ENCODE assay signal across 27 mouse cellular contexts in the genomic region with DNA sequence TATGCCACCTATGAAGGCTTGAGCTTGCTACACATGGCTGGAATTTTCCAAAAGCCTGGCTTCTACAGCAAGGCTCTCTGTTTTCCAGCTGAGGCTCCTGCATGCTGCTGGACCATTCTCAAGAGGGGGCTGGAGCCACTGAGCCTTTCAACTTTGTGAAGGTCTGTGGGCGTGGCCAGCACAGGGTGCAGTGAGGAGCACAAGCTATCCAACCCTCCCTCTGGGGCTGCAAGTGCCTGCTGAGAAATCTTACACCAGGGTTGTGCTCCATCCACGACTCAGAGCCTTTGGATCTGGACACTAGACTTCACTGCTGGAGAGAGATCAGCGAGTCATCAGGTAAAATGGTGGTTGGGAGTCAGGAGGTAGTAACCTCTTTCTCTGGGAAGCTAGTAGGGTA. TPM values are rescaled to one million over a fixed set of nuclear protein-coding genes. Genes with fewer than 3 reads are reported as not detected.
DNase-seq lines count a peak whose midpoint lies in the region; ATAC-seq lines count a peak whose summit lies in the region.
"Had no signal": no experiment of that assay in that cellular context is flagged by ENCODE, and none has a peak within 500 bp of the region (broad histone marks: within the 10 kb centered on the region; RNA-seq: fewer than 3 reads in every experiment).

A gene (plus strand): TSS at position 218 of the 400 bp plus-strand sequence.

- H3K27me3 ChIP-seq in midbrain, embryonic 11.5 days (ENCODE audit: control insufficient read depth, insufficient read depth, low read length), result no peaks in the 10 kb centered on the region
- no peaks in the 10 kb centered on the region for H3K27me3 ChIP-seq in midbrain, embryonic 15.5 days (replicated peaks)
- H3K27me3 ChIP-seq: embryonic facial prominence, embryonic 13.5 days; hindbrain, embryonic 12.5 days; midbrain, embryonic 12.5 days; neural tube, embryonic 13.5 days had no signal

- DNase-seq in embryo, embryonic 10.5 days (ENCODE audit: low spot score), result peak; percentile 9
- no peak for DNase-seq in embryo, embryonic 11 days
- DNase-seq in midbrain, embryonic 11.5 days (ENCODE audit: low spot score, missing footprints), result peak; percentile 79
- peak; percentile 24 for DNase-seq in adrenal gland, adult 8-10 months
- peak; percentile 2 for DNase-seq in retina, postnatal 1 day
- DNase-seq: B cell, adult 2 months; cerebellum, adult 11-12 months; cerebellum, postnatal 25 days; forebrain, postnatal 0 days; heart, postnatal 10 days; kidney, adult 18-20 months; lung, adult 2 months; lung, postnatal 4 days; right cerebral cortex, postnatal 4 days; thymus, adult 2 months had no signal

- no peak for ATAC-seq in midbrain, embryonic 11.5 days (ENCODE audit: low FRiP score)
- ATAC-seq in midbrain, embryonic 15.5 days (replicated peaks), result no peak
- ATAC-seq in megakaryocyte-erythroid progenitor cell, adult 5-6 weeks (replicated peaks; ENCODE audit: low FRiP score, low TSS enrichment, poor library complexity, severe bottlenecking), result no peak
- ATAC-seq: activated CD4-positive, CD25-positive, alpha-beta regulatory T cell, adult 4 months; forebrain, postnatal 0 days had no signal

- H3K4me2 ChIP-seq in midbrain, embryonic 11.5 days, result no peak within 1 kb of the TSS
- H3K4me2 ChIP-seq in midbrain, embryonic 15.5 days, result no peak within 1 kb of the TSS
- H3K4me2 ChIP-seq: embryonic facial prominence, embryonic 13.5 days; hindbrain, embryonic 12.5 days; liver, embryonic 11.5 days; midbrain, embryonic 12.5 days; neural tube, embryonic 13.5 days had no signal

- no peak within 1 kb of the TSS for H3K9ac ChIP-seq in midbrain, embryonic 11.5 days (ENCODE audit: low read length)
- H3K9ac ChIP-seq in midbrain, embryonic 15.5 days, result no peak within 1 kb of the TSS
- H3K9ac ChIP-seq: embryonic facial prominence, embryonic 13.5 days; forebrain, postnatal 0 days; hindbrain, embryonic 12.5 days; midbrain, embryonic 12.5 days; neural tube, embryonic 13.5 days had no signal

- H3K27ac ChIP-seq in midbrain, embryonic 11.5 days (ENCODE audit: low read depth, low read length), result no peak within 1 kb of the TSS
- H3K27ac ChIP-seq in midbrain, embryonic 15.5 days, result no peak within 1 kb of the TSS
- H3K27ac ChIP-seq: embryonic facial prominence, embryonic 13.5 days; heart, embryonic 10.5 days; hindbrain, embryonic 12.5 days; midbrain, embryonic 12.5 days; neural tube, embryonic 13.5 days had no signal

- WGBS in midbrain, embryonic 11.5 days, result 30% methylated on average over 3 of the region's 3 CpGs
- 44% methylated on average over 3 of the region's 3 CpGs for WGBS in midbrain, embryonic 15.5 days

- H3K4me1 ChIP-seq in midbrain, embryonic 11.5 days (ENCODE audit: control insufficient read depth, insufficient read depth, low read length), result peaks cover 16% of the 10 kb centered on the region
- peaks cover 3% of the 10 kb centered on the region; the same call in 1 of the 2 replicates for H3K4me1 ChIP-seq in midbrain, embryonic 15.5 days

- H3K36me3 ChIP-seq in midbrain, embryonic 11.5 days (ENCODE audit: control insufficient read depth, insufficient read depth, low read length), result no peaks in the 10 kb centered on the region
- no peaks in the 10 kb centered on the region for H3K36me3 ChIP-seq in midbrain, embryonic 15.5 days (replicated peaks)
- H3K36me3 ChIP-seq: embryonic facial prominence, embryonic 13.5 days; heart, embryonic 10.5 days; hindbrain, embryonic 12.5 days; midbrain, embryonic 12.5 days; neural tube, embryonic 13.5 days had no signal

- no peak within 1 kb of the TSS for H3K4me3 ChIP-seq in midbrain, embryonic 11.5 days (ENCODE audit: low read depth, low read length)
- H3K4me3 ChIP-seq in midbrain, embryonic 15.5 days, result no peak within 1 kb of the TSS
- H3K4me3 ChIP-seq: embryonic facial prominence, embryonic 13.5 days; heart, embryonic 10.5 days; hindbrain, embryonic 12.5 days; midbrain, embryonic 12.5 days; neural tube, embryonic 13.5 days had no signal

- H3K9me3 ChIP-seq in midbrain, embryonic 11.5 days (ENCODE audit: control insufficient read depth, low read length), result no peaks in the 10 kb centered on the region
- no peaks in the 10 kb centered on the region for H3K9me3 ChIP-seq in midbrain, embryonic 15.5 days
- H3K9me3 ChIP-seq: embryonic facial prominence, embryonic 13.5 days; heart, embryonic 10.5 days; hindbrain, embryonic 12.5 days; midbrain, embryonic 12.5 days; neural tube, embryonic 13.5 days had no signal

RNA-seq across cellular contexts. Expression of the gene that starts here (rescaled TPM):
- 0.23 TPM in 1 of 2 replicates, not detected in the other for polyA plus RNA-seq in midbrain, embryonic 11.5 days (2014; fragmentation: Nextera tagmentation; extraction: Ambion mirVana)
- 0.29 and 0.35 TPM in 2 replicates for polyA plus RNA-seq in midbrain, embryonic 15.5 days (2015; fragmentation: Nextera tagmentation; extraction: Ambion mirVana)
- total RNA-seq in adrenal gland, adult 8-10 months (2022), result 1 to 10 TPM; 4.5 to 7.6 (median 6.2) TPM
- not detected in 2 replicates for total RNA-seq in megakaryocyte-erythroid progenitor cell, adult 5-6 weeks (2014; fragmentation: Nextera tagmentation)
- not detected in 2 replicates for total RNA-seq in megakaryocyte-erythroid progenitor cell, adult 5-6 weeks (2017)
- total RNA-seq: gastrocnemius, adult 18-20 months had no signal
- polyA plus RNA-seq: activated CD4-positive, CD25-positive, alpha-beta regulatory T cell, adult 4 months; embryonic facial prominence, embryonic 13.5 days; heart, embryonic 10.5 days; large intestine, adult 2 months; limb, embryonic 11.5 days; lung, adult 2 months; thymus, adult 2 months had no signal

Comparison
In these comparisons a context has a peak if more than half of its experiments do, and no peak if none do; other contexts are left out.
1. RNA of the gene that starts here (total RNA-seq): 4.5 to 7.6 TPM in adrenal gland, adult 8-10 months; not detected in megakaryocyte-erythroid progenitor cell, adult 5-6 weeks; every median in the first group is over 4 times any median in the second.
2. Peak in DNase-seq in midbrain, embryonic 11.5 days; RNA of the gene not detected or under 1 TPM.